Mouse (Mus musculus) midbrain, embryonic 12.5 days (tissue): ENCODE results near the gene Olfr71. TPM values are rescaled to one million over a fixed set of nuclear protein-coding genes. Genes with fewer than 3 reads are reported as not detected.

Experiments used
- ATAC-seq: fragments of 200-750 bp; cut with Nextera tagmentation; 2 replicates; pipeline ENCODE4 v1.8.0; 2017; ENCODE audit warnings: low read depth, moderate TSS enrichment, moderate library complexity; ENCODE audit not compliant: low FRiP score
- H3K27ac ChIP-seq: fragments of 300-500 bp; sonication (generic); replicated peaks from 2 replicates; pipeline ENCODE4 v1.5.1; 2016; ENCODE audit warnings: mild to moderate bottlenecking
- H3K27me3 ChIP-seq: fragments of 300-500 bp; sonication (generic); 2 replicates; pipeline ENCODE4 v1.6.1; 2016; ENCODE audit warnings: mild to moderate bottlenecking
- H3K36me3 ChIP-seq: fragments of 300-500 bp; sonication (generic); 2 replicates; pipeline ENCODE4 v1.6.1; 2016
- H3K4me1 ChIP-seq: fragments of 300-500 bp; sonication (generic); 2 replicates; pipeline ENCODE4 v1.6.1; 2016
- H3K4me2 ChIP-seq: fragments of 300-500 bp; sonication (generic); replicated peaks from 2 replicates; pipeline ENCODE4 v1.6.1; 2016; ENCODE audit warnings: mild to moderate bottlenecking, moderate library complexity
- H3K4me3 ChIP-seq: fragments of 300-500 bp; sonication (generic); 2 replicates; pipeline ENCODE4 v1.5.1; 2016; ENCODE audit warnings: mild to moderate bottlenecking
- H3K9ac ChIP-seq: fragments of 300-500 bp; sonication (generic); replicated peaks from 2 replicates; pipeline ENCODE4 v1.6.1; 2016; ENCODE audit warnings: mild to moderate bottlenecking, moderate library complexity
- H3K9me3 ChIP-seq: fragments of 300-500 bp; sonication (generic); 2 replicates; pipeline ENCODE4 v1.6.1; 2016; ENCODE audit warnings: mild to moderate bottlenecking
- WGBS: fragments of 180-500 bp; shearing (Covaris S2); methylation state at CpG from one replicate; pipeline ENCODE4 v1.1.7; 2016; 5-methylcytosine and 5-hydroxymethylcytosine counted together
- polyA plus RNA-seq: library from polyadenylated mRNA; unstranded; fragments of >200 nt; fragmentation: Nextera tagmentation; extraction: Ambion mirVana; gene quantifications from 2 replicates; pipeline ENCODE4 v1.2.1, GENCODE M21; 2016

Gene Olfr71
- polyA plus RNA-seq, 1 experiment from 2014 or later: not detected

DNA sequence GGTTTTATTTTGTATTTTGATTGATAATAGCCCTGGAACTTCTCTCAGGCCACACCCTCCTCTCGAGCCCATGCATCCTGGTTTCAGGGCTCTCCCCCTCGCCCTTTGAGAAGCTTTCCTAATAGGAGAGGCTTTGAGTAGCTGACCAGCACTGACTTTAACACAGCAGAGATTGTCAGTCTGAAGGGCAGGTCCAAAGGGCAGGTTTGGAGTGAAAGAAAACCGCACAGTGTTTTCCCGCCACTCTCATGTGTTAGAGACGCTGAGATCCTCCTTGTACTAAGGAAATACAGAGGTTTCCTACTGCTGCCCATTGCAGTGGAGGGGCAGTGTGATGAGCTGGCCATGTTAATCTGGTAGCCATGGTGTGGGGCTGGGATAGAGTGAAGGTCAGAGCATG is 35.1 kb downstream of the Olfr71 start:
- Histone ChIP-seq H3K9ac (no peak overlapping the region), H3K9me3 (no peaks in the 10 kb centered on the region), H3K4me2 (no peak overlapping the region), H3K4me3 (no peak overlapping the region), H3K27ac (no peak overlapping the region), H3K27me3 (no peaks in the 10 kb centered on the region), H3K36me3 (peaks cover 59% of the 10 kb centered on the region), H3K4me1 (peaks cover 28% of the 10 kb centered on the region)
- no peak for ATAC-seq
- WGBS: 81% methylated on average over 5 of the region's 5 CpGs

DNA sequence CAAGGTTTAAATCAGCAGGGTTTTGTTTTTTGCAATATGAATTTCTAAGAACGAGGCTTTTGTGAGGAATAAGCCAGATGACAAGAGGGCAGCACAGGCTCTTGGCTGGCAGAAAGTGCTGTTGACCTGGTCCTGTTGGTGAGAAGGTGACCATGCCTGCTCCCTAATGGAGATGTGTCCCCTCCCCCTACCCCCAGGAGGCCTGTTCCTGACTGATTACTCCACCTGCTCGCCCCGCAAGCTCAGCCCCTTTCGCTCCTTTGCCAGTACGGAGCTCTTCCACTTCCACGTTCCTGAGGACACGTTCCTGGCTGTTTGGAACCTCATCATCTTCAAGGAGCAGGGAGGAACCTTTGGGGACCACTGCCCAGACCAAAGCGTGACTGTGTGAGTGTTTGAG is 36.4 kb downstream of the Olfr71 start:
- Histone ChIP-seq H3K4me3 (no peak overlapping the region), H3K9me3 (no peaks in the 10 kb centered on the region), H3K27me3 (no peaks in the 10 kb centered on the region), H3K4me2 (no peak overlapping the region), H3K27ac (no peak overlapping the region), H3K4me1 (peaks cover 35% of the 10 kb centered on the region), H3K9ac (no peak overlapping the region), H3K36me3 (peaks cover 46% of the 10 kb centered on the region)
- ATAC-seq: no peak
- 80% methylated on average over 8 of the region's 8 CpGs for WGBS

DNA sequence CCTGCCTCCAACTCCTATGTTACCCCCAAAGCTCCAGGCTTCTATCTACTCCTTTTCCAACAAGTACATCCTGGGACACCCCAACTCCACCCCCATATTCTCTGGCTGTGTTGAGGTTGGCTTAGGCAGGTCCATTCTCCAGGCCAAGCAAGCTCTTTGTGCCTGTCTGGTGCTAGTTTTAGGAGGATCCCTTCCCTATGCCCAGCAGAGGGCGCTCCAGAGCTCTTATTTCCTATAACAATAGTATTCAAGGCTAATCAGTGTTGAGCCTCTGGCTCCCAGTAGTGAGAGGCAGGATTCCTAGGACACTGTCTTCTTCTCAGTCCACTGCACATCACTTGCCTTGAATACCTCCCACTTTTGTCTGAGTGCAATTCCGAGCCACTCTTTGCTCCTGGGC is 38.0 kb downstream of the Olfr71 start:
- Histone ChIP-seq H3K27ac (no peak overlapping the region), H3K4me3 (no peak overlapping the region), H3K4me2 (peak overlapping the region; percentile 31), H3K9me3 (no peaks in the 10 kb centered on the region), H3K9ac (no peak overlapping the region), H3K4me1 (peaks cover 39% of the 10 kb centered on the region), H3K36me3 (peaks cover 30% of the 10 kb centered on the region), H3K27me3 (peaks cover 13% of the 10 kb centered on the region)
- 2% methylated on average over 2 of the region's 2 CpGs for WGBS
- ATAC-seq: peak; percentile 24

DNA sequence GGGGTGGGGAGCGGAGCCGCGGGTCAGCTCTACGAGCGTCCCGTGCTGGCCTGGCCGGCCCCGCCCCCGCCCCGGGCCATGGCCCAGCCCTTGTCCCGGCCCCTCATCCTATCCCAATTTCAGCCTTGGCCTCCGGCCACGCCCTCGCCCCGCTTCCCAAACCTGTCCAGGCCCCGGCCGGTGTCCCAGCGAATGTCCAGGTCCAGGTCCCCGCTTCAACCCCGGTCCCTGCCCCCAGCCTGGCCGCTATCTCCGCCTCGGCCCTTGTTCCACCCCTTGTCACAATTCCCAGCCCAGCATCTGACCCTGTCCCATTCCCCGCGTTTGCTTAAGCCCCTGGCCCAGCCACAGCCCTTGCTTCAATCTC is 40.6 kb downstream of the Olfr71 start:
- Histone ChIP-seq H3K36me3 (peaks cover 5% of the 10 kb centered on the region), H3K4me2 (peak overlapping the region; percentile 72), H3K27me3 (peaks cover 32% of the 10 kb centered on the region), H3K27ac (peak overlapping the region; percentile 70), H3K9ac (peak overlapping the region; percentile 88), H3K4me3 (peak overlapping the region; percentile 79), H3K9me3 (no peaks in the 10 kb centered on the region), H3K4me1 (peaks cover 39% of the 10 kb centered on the region)
- peak; percentile 79 for ATAC-seq
- WGBS: under 1% methylated on average over 25 of the region's 25 CpGs

DNA sequence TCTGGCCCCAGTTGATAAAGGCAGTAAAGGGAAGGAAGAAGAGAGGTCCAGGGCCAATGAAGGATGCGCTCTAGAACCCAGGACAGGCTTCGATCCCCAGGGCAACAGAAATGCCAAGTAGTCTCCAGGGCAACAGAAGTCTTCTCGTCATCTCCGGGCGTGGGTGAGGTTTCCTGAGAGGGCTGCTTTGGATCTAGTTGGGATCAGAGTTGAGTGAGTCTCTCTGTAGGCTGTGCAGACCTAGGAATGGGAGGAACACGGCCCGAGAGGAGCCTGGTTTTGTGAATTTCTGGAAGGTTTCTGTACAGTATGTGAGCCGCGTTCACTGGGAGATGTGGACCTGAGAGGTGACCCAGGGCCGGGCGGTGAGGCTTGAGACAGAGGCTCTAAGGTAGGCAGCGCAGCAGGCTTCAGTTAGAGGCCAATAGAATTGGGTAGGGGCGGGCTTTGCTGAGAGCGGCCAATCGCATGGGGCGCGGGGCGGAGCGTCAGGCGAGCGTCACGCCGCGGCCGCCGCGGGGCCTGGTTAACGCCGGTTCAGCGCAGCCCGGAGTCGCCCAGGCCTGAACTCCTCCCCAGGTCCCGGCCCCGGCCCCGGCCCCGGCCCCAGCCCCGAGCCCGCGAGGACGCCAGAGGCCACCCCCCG is 41.1 kb downstream of the Olfr71 start, which contains the start of the genes Tmem8b and Fam221b:
Tmem8b (plus strand) TSS at position 190 of the 646 bp plus-strand sequence.
Fam221b (minus strand) TSS at position 364 of the 646 bp plus-strand sequence.
- Histone ChIP-seq H3K36me3 (peaks cover under 1% of the 10 kb centered on the region; the same call in 1 of the 2 replicates), H3K27me3 (peaks cover 32% of the 10 kb centered on the region), H3K9ac (peak within 1 kb of the TSS; percentile 88), H3K27ac (peak within 1 kb of the TSS; percentile 70), H3K4me3 (peak within 1 kb of the TSS; percentile 79), H3K9me3 (no peaks in the 10 kb centered on the region), H3K4me2 (peak within 1 kb of the TSS; percentile 72), H3K4me1 (peaks cover 39% of the 10 kb centered on the region)
- WGBS: 1% methylated on average over 41 of the region's 41 CpGs
- peak; percentile 95 for ATAC-seq

DNA sequence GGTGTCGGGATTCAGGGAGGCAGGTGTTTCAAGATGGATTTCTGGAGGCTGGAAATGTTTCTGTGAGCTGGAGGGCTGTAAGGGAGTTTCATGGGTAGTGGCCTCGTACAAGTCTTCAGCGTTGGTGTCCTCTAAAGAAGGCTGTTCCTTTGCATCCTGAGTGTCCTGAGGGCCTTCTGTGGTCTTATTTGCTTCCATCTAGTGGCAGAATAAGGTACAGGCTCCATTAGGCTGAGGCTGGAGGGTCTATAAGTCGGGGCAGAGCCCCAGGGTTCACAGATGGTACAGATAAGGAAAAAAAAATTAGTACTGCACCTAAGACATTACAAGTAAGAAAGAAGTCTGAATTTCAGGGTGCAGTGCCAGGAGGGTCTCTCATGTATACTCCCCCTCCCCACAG is 43.6 kb downstream of the Olfr71 start:
- H3K36me3 ChIP-seq: no peaks in the 10 kb centered on the region
- H3K27me3 ChIP-seq: peaks cover 53% of the 10 kb centered on the region
- H3K4me3 ChIP-seq: no peak overlapping the region
- peaks cover 24% of the 10 kb centered on the region for H3K4me1 ChIP-seq
- WGBS: 28% methylated on average over 4 of the region's 4 CpGs
- H3K9ac ChIP-seq: no peak overlapping the region
- ATAC-seq: no peak
- no peak overlapping the region for H3K27ac ChIP-seq
- no peak overlapping the region for H3K4me2 ChIP-seq
- no peaks in the 10 kb centered on the region for H3K9me3 ChIP-seq

DNA sequence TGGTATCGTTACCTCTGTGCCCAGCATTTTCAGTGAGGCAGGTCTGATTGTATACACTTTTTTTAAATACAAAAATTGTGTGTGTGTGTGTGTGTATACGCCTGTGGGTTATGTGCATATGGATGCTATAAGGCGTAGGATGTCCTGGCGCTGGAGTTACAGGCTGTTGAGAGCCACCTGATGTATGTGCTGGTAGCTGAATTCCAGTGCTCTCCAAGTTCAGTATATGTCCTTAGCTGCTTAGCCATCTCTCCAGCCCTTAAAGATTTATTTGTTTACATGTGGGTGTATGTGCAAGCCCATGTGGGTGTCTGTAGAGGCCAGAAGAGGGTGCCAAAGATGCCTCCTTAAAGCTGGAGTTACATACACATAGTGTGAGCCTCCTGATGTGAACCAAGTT is 52.9 kb downstream of the Olfr71 start:
- ATAC-seq: no peak
- WGBS: 63% methylated on average over 4 of the region's 4 CpGs
- Histone ChIP-seq H3K36me3 (no peaks in the 10 kb centered on the region), H3K4me3 (peak overlapping the region; percentile 78), H3K27ac (no peak overlapping the region), H3K27me3 (peaks cover 12% of the 10 kb centered on the region), H3K4me2 (peak overlapping the region; percentile 85), H3K9ac (no peak overlapping the region), H3K9me3 (no peaks in the 10 kb centered on the region), H3K4me1 (peaks cover 16% of the 10 kb centered on the region)

DNA sequence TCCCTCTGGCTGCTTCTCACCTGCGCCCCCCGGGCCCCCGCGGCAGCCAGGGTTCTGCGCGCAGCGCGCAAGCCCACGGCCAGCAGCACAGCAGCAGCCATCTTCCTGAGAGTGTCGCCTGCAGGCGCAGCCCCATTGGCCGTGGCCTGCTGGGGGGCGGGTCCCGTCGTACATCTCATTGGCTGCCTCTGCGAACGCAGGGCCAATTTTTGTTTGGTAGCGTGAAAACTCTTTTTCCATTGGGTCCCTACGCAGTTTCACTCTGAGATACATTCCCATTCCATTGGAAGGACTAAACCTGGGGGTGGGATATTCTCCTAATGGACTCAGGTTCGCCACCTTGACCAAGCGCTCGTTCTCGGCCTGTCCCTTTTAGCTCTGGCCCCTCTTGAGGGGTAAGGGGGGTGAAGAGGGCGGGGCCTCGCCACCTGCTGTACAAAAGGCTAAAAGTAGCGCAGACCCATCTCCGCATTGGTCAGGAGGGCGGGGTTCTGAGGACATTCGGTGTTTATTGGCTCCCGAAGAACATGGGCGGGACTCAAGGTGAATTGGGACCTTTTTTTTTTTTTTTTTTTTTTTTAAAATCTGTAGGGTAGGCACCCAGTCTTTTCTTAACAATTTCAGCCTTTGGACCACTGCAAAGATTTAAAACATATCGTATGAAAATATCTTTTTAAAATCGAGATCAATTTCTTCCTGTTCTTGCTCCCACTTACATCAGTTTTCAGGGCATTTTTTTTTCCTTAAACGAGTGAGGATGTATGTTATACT is 53.5 kb downstream of the Olfr71 start, which contains the start of gene Hint2:
Hint2 (minus strand) TSS at position 128 of the 771 bp plus-strand sequence.
- peak within 1 kb of the TSS; percentile 85 for H3K4me2 ChIP-seq
- WGBS: 1% methylated on average over 29 of the region's 34 CpGs
- H3K4me1 ChIP-seq: peaks cover 16% of the 10 kb centered on the region
- no peaks in the 10 kb centered on the region for H3K9me3 ChIP-seq
- H3K27ac ChIP-seq: peak within 1 kb of the TSS; percentile 86
- peak; percentile 99 for ATAC-seq
- peak within 1 kb of the TSS; percentile 78 for H3K4me3 ChIP-seq
- peaks cover 6% of the 10 kb centered on the region for H3K27me3 ChIP-seq
- peaks cover 2% of the 10 kb centered on the region; the same call in 1 of the 2 replicates for H3K36me3 ChIP-seq
- peak within 1 kb of the TSS; percentile 69 for H3K9ac ChIP-seq

DNA sequence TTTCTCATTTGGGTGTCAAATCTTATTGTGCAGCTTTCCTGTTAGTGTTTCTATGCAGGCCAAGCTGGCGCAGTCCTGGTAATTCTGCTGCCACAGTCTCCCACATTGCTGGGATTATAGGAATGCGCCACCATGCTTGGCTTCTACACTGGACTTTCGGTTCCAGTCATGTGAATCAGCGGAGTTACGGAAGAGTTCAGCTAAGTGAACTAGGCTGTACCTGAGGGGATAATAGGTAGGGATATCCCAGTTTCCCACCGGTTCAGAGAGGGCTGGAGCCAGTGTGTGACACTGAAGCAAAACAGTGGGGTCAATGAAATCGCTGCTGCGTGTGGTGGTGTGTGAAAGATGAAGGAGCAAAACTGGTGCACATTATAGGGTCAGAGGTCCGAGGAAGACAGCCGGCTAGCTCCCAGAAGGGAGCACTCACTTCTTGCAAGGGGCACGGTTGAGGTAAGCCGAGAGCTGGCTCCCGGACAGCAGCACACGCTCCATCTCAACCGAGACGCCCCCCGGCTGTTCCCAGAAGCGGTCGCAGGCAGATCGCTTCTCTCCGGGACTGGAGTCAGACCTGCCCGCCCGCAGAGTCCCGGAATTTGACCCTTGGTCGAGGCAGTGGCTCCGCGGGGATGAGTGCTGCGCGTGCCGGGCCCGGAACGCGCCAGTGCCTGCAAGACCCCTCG is 54.3 kb downstream of the Olfr71 start:
- Histone ChIP-seq H3K9ac (peak overlapping the region; percentile 69), H3K9me3 (no peaks in the 10 kb centered on the region), H3K27ac (peak overlapping the region; percentile 86), H3K4me3 (peak overlapping the region; percentile 78), H3K36me3 (peaks cover 7% of the 10 kb centered on the region; the same call in 1 of the 2 replicates), H3K4me1 (peaks cover 16% of the 10 kb centered on the region), H3K4me2 (peak overlapping the region; percentile 85), H3K27me3 (no peaks in the 10 kb centered on the region; the same call in 1 of the 2 replicates)
- WGBS: 5% methylated on average over 34 of the region's 34 CpGs
- ATAC-seq: peak; percentile 64; the same call in 1 of the 2 replicates
